Mouse (Mus musculus): ENCODE results near the gene Tmem98. TPM values are rescaled to one million over a fixed set of nuclear protein-coding genes. Genes with fewer than 3 reads are reported as not detected.

Tmem98 gene
- polyA plus RNA-seq, 1 experiment from 2014 or later = 86.2 TPM

DNA sequence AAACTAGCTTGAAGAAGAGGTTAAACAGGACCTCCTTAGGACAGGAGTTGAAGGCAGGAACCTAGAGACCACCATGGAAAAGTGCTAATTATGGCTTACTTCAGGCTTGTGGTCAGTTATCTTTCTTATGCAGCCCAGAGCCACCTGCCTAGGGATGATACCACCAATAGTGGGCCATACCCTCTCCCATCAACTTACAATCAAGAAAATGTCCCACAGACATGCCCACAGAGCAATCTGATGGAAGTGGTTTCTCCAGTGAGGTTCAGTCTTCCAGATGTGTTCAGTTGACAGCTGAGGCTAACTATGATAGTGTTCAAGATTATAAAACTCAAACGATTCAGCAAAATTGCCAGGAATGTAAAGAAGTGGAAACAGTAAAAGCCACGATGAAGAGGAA is 33.5 kb downstream of the Tmem98 start:
- no peak for DNase-seq (ENCODE audit: low spot score)
- 90% methylated on average over 2 of the region's 2 CpGs for WGBS
- no peak overlapping the region for H3K27ac ChIP-seq
- H3K4me3 ChIP-seq = no peak overlapping the region
- H3K9me3 ChIP-seq = no peaks in the 10 kb centered on the region
- peaks cover 12% of the 10 kb centered on the region for H3K4me1 ChIP-seq (replicated peaks)
- H3K27me3 ChIP-seq (ENCODE audit: insufficient read depth, poor library complexity, severe bottlenecking) = peaks cover 4% of the 10 kb centered on the region
- no peaks in the 10 kb centered on the region for H3K36me3 ChIP-seq

GRCm38 (mm10) chr11:80845486-80845885 is 35.5 kb downstream of the Tmem98 start:
- no peak overlapping the region for H3K27ac ChIP-seq
- peaks cover 12% of the 10 kb centered on the region for H3K4me1 ChIP-seq (replicated peaks)
- no peaks in the 10 kb centered on the region for H3K9me3 ChIP-seq
- 72% methylated on average over 7 of the region's 7 CpGs for WGBS
- no peaks in the 10 kb centered on the region for H3K36me3 ChIP-seq
- H3K27me3 ChIP-seq (ENCODE audit: insufficient read depth, poor library complexity, severe bottlenecking) = peaks cover 4% of the 10 kb centered on the region
- no peak for DNase-seq (ENCODE audit: low spot score)
- H3K4me3 ChIP-seq = no peak overlapping the region

GRCm38 (mm10) chr11:80846115-80846514 is 36.1 kb downstream of the Tmem98 start:
- WGBS = 58% methylated on average over 3 of the region's 3 CpGs
- H3K4me3 ChIP-seq = no peak overlapping the region
- H3K27ac ChIP-seq = no peak overlapping the region
- no peaks in the 10 kb centered on the region for H3K36me3 ChIP-seq
- DNase-seq (ENCODE audit: low spot score) = no peak
- H3K4me1 ChIP-seq (replicated peaks) = peaks cover 12% of the 10 kb centered on the region
- peaks cover 4% of the 10 kb centered on the region for H3K27me3 ChIP-seq (ENCODE audit: insufficient read depth, poor library complexity, severe bottlenecking)
- no peaks in the 10 kb centered on the region for H3K9me3 ChIP-seq

DNA sequence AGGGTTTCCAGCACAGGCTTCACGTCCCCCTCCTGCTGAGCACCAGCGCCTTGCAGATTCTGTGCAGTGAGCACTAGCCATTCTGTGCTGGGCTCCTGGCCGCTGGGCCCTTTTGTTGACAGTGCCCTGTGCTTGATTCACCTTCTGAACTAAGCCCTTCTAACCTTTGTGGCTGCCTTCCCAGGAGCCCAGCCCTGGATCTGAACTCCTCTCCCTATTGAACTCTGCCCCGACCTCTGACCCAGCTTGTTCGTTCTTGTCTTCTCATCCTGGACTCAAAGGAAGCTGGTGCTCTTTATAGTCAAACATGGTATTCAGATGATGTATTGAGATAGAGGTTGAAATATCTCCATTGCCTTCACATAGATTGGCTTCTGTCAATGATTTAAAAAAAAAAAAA is 38.2 kb downstream of the Tmem98 start:
- no peak for DNase-seq (ENCODE audit: low spot score)
- peaks cover 8% of the 10 kb centered on the region for H3K4me1 ChIP-seq (replicated peaks)
- H3K4me3 ChIP-seq = no peak overlapping the region
- H3K36me3 ChIP-seq = no peaks in the 10 kb centered on the region
- no peak overlapping the region for H3K27ac ChIP-seq
- no peaks in the 10 kb centered on the region for H3K9me3 ChIP-seq
- H3K27me3 ChIP-seq (ENCODE audit: insufficient read depth, poor library complexity, severe bottlenecking) = no peaks in the 10 kb centered on the region; the same call in 1 of the 2 replicates
- WGBS = 37% methylated on average over 5 of the region's 5 CpGs

GRCm38 (mm10) chr11:80851859-80852258 is 41.9 kb downstream of the Tmem98 start:
- no peaks in the 10 kb centered on the region; the same call in 1 of the 2 replicates for H3K27me3 ChIP-seq (ENCODE audit: insufficient read depth, poor library complexity, severe bottlenecking)
- no peak overlapping the region for H3K4me3 ChIP-seq
- no peaks in the 10 kb centered on the region for H3K36me3 ChIP-seq
- H3K9me3 ChIP-seq = no peaks in the 10 kb centered on the region
- 44% methylated on average over 5 of the region's 5 CpGs for WGBS
- no peak overlapping the region for H3K27ac ChIP-seq
- peak; percentile 18 for DNase-seq (ENCODE audit: low spot score)
- peaks cover 8% of the 10 kb centered on the region for H3K4me1 ChIP-seq (replicated peaks)

GRCm38 (mm10) chr11:80853014-80853413 is 43.0 kb downstream of the Tmem98 start:
- Histone ChIP-seq H3K4me1 (replicated peaks) (peaks cover 3% of the 10 kb centered on the region), H3K36me3 (no peaks in the 10 kb centered on the region), H3K27ac (no peak overlapping the region), H3K27me3 (ENCODE audit: insufficient read depth, poor library complexity, severe bottlenecking) (no peaks in the 10 kb centered on the region), H3K9me3 (no peaks in the 10 kb centered on the region), H3K4me3 (no peak overlapping the region)
- DNase-seq (ENCODE audit: low spot score) = no peak
- WGBS = 75% methylated on average over 3 of the region's 3 CpGs

- no peak overlapping the region for H3K27ac ChIP-seq
- 91% methylated on average over 11 of the region's 11 CpGs for WGBS
- H3K27me3 ChIP-seq (ENCODE audit: insufficient read depth, poor library complexity, severe bottlenecking) = no peaks in the 10 kb centered on the region
- no peak for DNase-seq (ENCODE audit: low spot score)
- no peaks in the 10 kb centered on the region for H3K9me3 ChIP-seq
- H3K4me3 ChIP-seq = no peak overlapping the region
- no peaks in the 10 kb centered on the region; the same call in 1 of the 2 replicates for H3K4me1 ChIP-seq (replicated peaks)
- H3K36me3 ChIP-seq = no peaks in the 10 kb centered on the region
These were observed 44.5 kb downstream of the Tmem98 start for GRCm38 (mm10) chr11:80854430-80854829.

DNA sequence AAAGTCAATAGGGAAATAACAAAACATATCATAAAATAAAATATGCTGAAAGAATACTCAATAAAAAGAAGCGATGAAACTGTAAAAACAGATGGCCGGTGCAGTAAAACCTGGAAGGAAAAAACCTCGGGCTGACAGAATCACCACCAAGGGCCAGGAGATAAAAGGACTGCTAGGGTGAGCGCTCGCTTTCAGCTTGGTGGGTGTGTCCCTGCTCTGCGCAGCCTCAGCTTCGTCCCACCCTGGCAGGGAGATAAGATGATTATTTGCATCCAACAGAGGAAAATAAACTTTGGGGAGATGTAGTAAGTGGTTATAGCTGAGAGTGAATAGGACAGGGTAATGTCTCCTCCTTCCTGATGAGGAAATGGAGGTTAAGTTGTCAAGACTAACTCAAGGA is 44.9 kb downstream of the Tmem98 start:
- Histone ChIP-seq H3K27ac (no peak overlapping the region), H3K27me3 (ENCODE audit: insufficient read depth, poor library complexity, severe bottlenecking) (no peaks in the 10 kb centered on the region), H3K36me3 (no peaks in the 10 kb centered on the region), H3K4me3 (no peak overlapping the region), H3K9me3 (no peaks in the 10 kb centered on the region), H3K4me1 (replicated peaks) (no peaks in the 10 kb centered on the region; the same call in 1 of the 2 replicates)
- 69% methylated on average over 7 of the region's 7 CpGs for WGBS
- DNase-seq (ENCODE audit: low spot score) = no peak

GRCm38 (mm10) chr11:80856827-80857226 is 46.9 kb downstream of the Tmem98 start:
- Histone ChIP-seq H3K36me3 (no peaks in the 10 kb centered on the region), H3K4me3 (no peak overlapping the region), H3K27me3 (ENCODE audit: insufficient read depth, poor library complexity, severe bottlenecking) (no peaks in the 10 kb centered on the region), H3K9me3 (no peaks in the 10 kb centered on the region), H3K27ac (no peak overlapping the region), H3K4me1 (replicated peaks) (no peaks in the 10 kb centered on the region; the same call in 1 of the 2 replicates)
- DNase-seq (ENCODE audit: low spot score) = no peak
- 83% methylated on average over 2 of the region's 2 CpGs for WGBS

DNA sequence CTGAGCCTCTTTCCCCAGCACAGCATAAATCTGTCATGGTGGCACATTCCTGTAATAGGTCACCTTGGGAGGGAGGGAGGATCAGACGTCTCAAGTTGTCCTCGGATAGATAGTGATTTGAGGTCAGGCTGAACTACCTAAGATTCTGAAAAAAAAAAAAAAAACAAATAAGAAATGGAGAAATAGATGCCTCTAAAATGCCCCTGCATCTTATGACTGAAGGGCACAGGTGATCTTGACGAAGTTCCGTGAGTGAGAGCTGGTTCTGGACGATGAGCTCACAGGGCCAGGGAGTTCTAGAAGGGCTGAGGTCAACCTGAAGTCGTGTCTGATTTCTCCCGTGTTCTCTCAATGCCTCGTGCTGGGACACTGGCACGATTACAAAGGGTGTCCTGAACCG is 48.1 kb downstream of the Tmem98 start, which contains the start of gene Spaca3:
Gene Spaca3 (plus strand): TSS at position 301 of the 400 bp plus-strand sequence.
- Histone ChIP-seq H3K4me3 (no peak within 1 kb of the TSS), H3K9me3 (no peaks in the 10 kb centered on the region), H3K36me3 (no peaks in the 10 kb centered on the region), H3K27ac (no peak within 1 kb of the TSS), H3K27me3 (ENCODE audit: insufficient read depth, poor library complexity, severe bottlenecking) (no peaks in the 10 kb centered on the region), H3K4me1 (replicated peaks) (no peaks in the 10 kb centered on the region)
- 78% methylated on average over 10 of the region's 10 CpGs for WGBS
- DNase-seq (ENCODE audit: low spot score) = no peak

DNA sequence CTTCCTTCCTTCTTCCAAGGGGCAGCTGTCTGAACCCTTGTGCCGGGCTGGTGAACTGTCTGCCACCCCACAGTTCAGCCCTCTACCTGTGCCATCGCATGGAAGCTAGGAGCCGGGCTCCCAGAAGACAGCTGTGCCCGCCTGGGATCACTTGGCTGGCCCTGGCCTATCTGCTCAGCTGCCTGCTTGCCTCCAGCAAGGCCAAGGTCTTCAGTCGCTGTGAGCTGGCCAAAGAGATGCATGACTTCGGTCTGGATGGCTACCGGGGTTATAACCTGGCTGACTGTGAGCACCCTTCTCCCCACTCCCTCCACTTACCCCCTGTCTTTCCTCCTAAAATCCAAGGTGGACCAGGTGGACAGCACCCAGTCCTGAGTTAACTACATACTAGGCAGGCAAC is 53.0 kb downstream of the Tmem98 start:
- Histone ChIP-seq H3K27me3 (ENCODE audit: insufficient read depth, poor library complexity, severe bottlenecking) (no peaks in the 10 kb centered on the region), H3K36me3 (no peaks in the 10 kb centered on the region), H3K9me3 (no peaks in the 10 kb centered on the region), H3K4me3 (no peak overlapping the region), H3K4me1 (replicated peaks) (no peaks in the 10 kb centered on the region), H3K27ac (no peak overlapping the region)
- no peak for DNase-seq (ENCODE audit: low spot score)
- 94% methylated on average over 7 of the region's 7 CpGs for WGBS

GRCm38 (mm10) chr11:80868039-80868438 is 58.1 kb downstream of the Tmem98 start:
- H3K9me3 ChIP-seq = no peaks in the 10 kb centered on the region
- WGBS = 96% methylated on average over 1 of the region's 1 CpGs
- no peaks in the 10 kb centered on the region for H3K36me3 ChIP-seq
- H3K27ac ChIP-seq = no peak overlapping the region
- no peak for DNase-seq (ENCODE audit: low spot score)
- H3K27me3 ChIP-seq (ENCODE audit: insufficient read depth, poor library complexity, severe bottlenecking) = no peaks in the 10 kb centered on the region
- no peaks in the 10 kb centered on the region for H3K4me1 ChIP-seq (replicated peaks)
- no peak overlapping the region for H3K4me3 ChIP-seq
